Mouse (Mus musculus) hindbrain, embryonic 12.5 days (tissue): Measurements from ENCODE around the gene Gpr132. TPM values are rescaled to one million over a fixed set of nuclear protein-coding genes. Genes with fewer than 3 reads are reported as not detected.
"Not testable (repeated sequence)": the region's sequence is repeated elsewhere in the genome, so short reads cannot be mapped to it uniquely, and the experiment has no call there.

Experiments used
- ATAC-seq: fragments of 200-750 bp; cut with Nextera tagmentation; 2 replicates; pipeline ENCODE4 v1.8.0; 2017; ENCODE audit warnings: moderate TSS enrichment; ENCODE audit not compliant: low FRiP score
- H3K27ac ChIP-seq: fragments of 300-500 bp; sonication (generic); 2 replicates; pipeline ENCODE4 v1.5.1; 2016; ENCODE audit warnings: mild to moderate bottlenecking
- H3K27me3 ChIP-seq: fragments of 300-500 bp; sonication (generic); 2 replicates; pipeline ENCODE4 v1.6.1; 2016; ENCODE audit warnings: mild to moderate bottlenecking
- H3K36me3 ChIP-seq: fragments of 300-500 bp; sonication (generic); 2 replicates; pipeline ENCODE4 v1.6.1; 2016; ENCODE audit warnings: mild to moderate bottlenecking
- H3K4me1 ChIP-seq: fragments of 300-500 bp; sonication (generic); 2 replicates; pipeline ENCODE4 v1.6.1; 2016
- H3K4me2 ChIP-seq: fragments of 300-500 bp; sonication (generic); replicated peaks from 2 replicates; pipeline ENCODE4 v1.6.1; 2016; ENCODE audit warnings: mild to moderate bottlenecking
- H3K4me3 ChIP-seq: fragments of 300-500 bp; sonication (generic); 2 replicates; pipeline ENCODE4 v1.5.1; 2016; ENCODE audit warnings: mild to moderate bottlenecking
- H3K9ac ChIP-seq: fragments of 300-500 bp; sonication (generic); 2 replicates; pipeline ENCODE4 v1.6.1; 2016; ENCODE audit warnings: mild to moderate bottlenecking, moderate library complexity
- H3K9me3 ChIP-seq: fragments of 300-500 bp; sonication (generic); replicated peaks from 2 replicates; pipeline ENCODE4 v1.6.1; 2016; ENCODE audit warnings: mild to moderate bottlenecking
- WGBS: fragments of 180-500 bp; shearing (Covaris S2); methylation state at CpG from one replicate; pipeline ENCODE4 v1.1.7; 2016; 5-methylcytosine and 5-hydroxymethylcytosine counted together
- polyA plus RNA-seq: library from polyadenylated mRNA; unstranded; fragments of >200 nt; fragmentation: Nextera tagmentation; extraction: Ambion mirVana; gene quantifications from 2 replicates; pipeline ENCODE4 v1.2.1, GENCODE M21; 2016

Gene Gpr132
- polyA plus RNA-seq, 1 experiment from 2014 or later: not detected

DNA sequence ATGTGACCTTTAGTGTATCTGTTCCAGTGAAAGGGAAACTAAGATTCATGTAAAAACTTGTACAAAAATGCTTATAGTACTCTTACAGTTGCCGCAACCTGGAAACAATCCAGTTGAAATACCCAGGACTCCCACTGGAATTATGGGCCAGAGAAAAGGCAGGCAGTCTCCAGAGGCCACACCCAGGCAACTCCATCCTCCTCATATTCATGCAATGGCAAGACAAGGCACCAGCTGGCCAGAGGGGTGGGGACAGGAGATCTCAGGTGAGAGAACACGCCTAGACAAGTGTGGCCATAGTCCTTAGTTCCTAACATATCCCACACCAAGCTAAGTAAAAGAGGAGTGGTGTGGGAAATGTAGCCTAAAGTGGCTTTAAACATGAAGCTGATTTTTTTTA lies 45.4 kb downstream of the Gpr132 start:
- H3K9ac ChIP-seq: no peak overlapping the region
- H3K27ac ChIP-seq: no peak overlapping the region
- WGBS: 90% methylated on average over 2 of the region's 2 CpGs
- no peak overlapping the region for H3K4me2 ChIP-seq
- ATAC-seq: no peak
- H3K4me3 ChIP-seq: no peak overlapping the region
- peaks cover 72% of the 10 kb centered on the region for H3K36me3 ChIP-seq
- H3K9me3 ChIP-seq: no peaks in the 10 kb centered on the region
- no peaks in the 10 kb centered on the region for H3K27me3 ChIP-seq
- peaks cover 44% of the 10 kb centered on the region for H3K4me1 ChIP-seq

DNA sequence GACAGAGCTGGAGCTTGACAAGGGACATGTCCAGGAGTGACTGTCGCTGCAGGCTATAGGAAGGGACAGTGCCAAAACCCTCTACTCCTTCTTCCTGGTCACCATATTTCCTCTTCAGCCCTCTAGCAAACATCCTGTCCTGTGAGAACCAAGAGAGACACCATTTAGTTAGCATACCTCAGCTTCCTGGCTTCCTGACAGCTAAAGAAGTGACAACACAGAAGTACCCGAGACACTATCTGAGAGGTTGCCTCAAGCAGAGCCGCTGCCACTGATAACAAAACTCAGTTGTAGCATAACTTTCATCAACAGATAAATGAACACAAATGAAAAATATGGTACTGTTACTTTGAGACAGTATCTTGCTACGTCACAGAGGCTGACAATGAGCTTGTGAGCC lies 46.1 kb downstream of the Gpr132 start:
- ATAC-seq: no peak
- Histone ChIP-seq H3K9ac (no peak overlapping the region), H3K4me3 (no peak overlapping the region), H3K4me2 (no peak overlapping the region), H3K36me3 (peaks cover 69% of the 10 kb centered on the region), H3K4me1 (peaks cover 37% of the 10 kb centered on the region), H3K27ac (no peak overlapping the region), H3K9me3 (no peaks in the 10 kb centered on the region), H3K27me3 (no peaks in the 10 kb centered on the region)
- WGBS: 88% methylated on average over 4 of the region's 4 CpGs

DNA sequence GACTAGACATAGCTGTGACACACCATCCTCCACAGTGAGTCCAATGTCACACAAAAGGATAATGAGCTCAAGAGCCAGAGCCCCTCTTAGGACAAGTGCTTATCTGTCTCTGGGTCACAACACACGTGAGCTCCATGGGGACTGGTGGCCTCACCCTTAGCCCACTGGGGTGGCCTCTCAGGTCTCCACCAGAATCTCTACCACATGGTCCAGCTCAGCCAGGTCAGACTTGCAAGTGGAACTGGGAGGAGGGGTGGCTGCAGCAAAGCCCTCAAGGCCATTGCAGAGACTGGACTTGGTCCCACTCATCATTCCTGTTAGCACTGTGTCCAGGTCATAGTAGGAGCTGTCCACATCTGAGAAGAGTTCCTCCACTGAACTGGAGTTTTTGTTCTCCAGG lies 46.8 kb downstream of the Gpr132 start:
- Histone ChIP-seq H3K9me3 (no peaks in the 10 kb centered on the region), H3K9ac (no peak overlapping the region), H3K27ac (no peak overlapping the region), H3K4me1 (peaks cover 29% of the 10 kb centered on the region), H3K36me3 (peaks cover 65% of the 10 kb centered on the region), H3K4me2 (no peak overlapping the region), H3K27me3 (no peaks in the 10 kb centered on the region), H3K4me3 (no peak overlapping the region)
- WGBS: 69% methylated on average over 1 of the region's 1 CpGs
- ATAC-seq: no peak

DNA sequence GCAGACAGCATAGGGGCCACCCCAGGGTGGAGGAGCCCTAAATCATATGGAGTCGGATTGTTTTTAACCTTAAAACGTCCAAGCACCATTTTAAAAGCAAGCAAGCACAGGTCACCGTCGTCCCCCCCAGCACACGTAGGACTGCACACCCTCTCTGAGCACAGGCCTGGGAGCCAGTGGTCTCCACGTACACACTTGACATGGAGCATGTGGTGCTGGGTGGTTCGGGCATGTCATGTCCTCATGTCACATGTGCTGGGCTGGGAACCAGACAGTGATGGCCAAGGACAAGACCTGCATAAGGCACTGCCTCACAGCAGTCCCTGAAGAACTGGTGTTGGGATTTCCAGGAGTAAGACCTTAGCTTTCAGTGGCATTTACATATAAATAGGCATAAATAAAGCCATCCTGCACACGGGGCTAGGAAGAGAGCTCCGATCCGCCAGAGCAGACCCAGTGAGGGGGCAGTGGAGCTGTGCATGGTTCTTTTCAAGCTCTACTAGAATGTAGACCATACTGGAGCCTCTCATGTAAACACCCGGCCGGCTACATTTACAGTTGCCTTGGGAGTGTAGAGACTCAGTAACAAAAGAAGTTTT lies 47.5 kb downstream of the Gpr132 start:
- H3K4me1 ChIP-seq: peaks cover 24% of the 10 kb centered on the region
- WGBS: 80% methylated on average over 12 of the region's 12 CpGs
- H3K4me2 ChIP-seq: no peak overlapping the region
- no peak for ATAC-seq
- H3K4me3 ChIP-seq: no peak overlapping the region
- no peaks in the 10 kb centered on the region for H3K9me3 ChIP-seq
- no peak overlapping the region for H3K9ac ChIP-seq
- H3K27ac ChIP-seq: no peak overlapping the region
- no peaks in the 10 kb centered on the region for H3K27me3 ChIP-seq
- H3K36me3 ChIP-seq: peaks cover 71% of the 10 kb centered on the region

DNA sequence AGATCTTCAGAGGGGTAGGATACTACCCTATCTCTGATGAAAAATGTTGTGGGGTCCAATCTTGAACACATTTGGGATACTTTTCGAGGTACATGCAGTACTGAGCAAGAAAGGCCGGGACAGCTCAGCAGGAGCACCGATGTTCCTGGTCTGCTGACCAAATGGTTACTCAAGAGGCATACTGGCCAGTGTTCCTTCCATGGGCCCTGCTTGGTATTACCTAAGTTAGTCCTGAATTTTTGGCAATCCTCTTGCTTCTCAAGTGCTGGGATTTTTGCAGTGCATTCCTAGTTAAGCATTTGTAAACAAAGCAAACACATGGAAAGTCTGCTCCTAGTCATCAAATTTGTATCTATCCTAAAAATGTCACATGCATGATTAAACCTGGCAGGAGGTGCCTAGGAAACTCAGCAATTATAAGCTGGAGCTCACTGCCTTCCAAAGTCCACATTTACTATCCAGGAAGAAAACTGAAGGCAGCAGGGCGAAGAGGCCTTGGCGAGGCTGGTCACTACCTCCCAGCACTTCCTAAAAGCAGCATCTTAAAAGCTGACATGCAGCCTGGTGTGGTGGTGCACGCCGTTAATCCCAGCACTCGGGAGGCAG lies 48.9 kb downstream of the Gpr132 start:
- Histone ChIP-seq H3K4me2 (no peak overlapping the region), H3K27me3 (no peaks in the 10 kb centered on the region), H3K9ac (no peak overlapping the region), H3K36me3 (peaks cover 68% of the 10 kb centered on the region), H3K27ac (no peak overlapping the region), H3K9me3 (no peaks in the 10 kb centered on the region), H3K4me3 (no peak overlapping the region), H3K4me1 (peaks cover 14% of the 10 kb centered on the region)
- no peak for ATAC-seq
- WGBS: 91% methylated on average over 8 of the region's 8 CpGs

DNA sequence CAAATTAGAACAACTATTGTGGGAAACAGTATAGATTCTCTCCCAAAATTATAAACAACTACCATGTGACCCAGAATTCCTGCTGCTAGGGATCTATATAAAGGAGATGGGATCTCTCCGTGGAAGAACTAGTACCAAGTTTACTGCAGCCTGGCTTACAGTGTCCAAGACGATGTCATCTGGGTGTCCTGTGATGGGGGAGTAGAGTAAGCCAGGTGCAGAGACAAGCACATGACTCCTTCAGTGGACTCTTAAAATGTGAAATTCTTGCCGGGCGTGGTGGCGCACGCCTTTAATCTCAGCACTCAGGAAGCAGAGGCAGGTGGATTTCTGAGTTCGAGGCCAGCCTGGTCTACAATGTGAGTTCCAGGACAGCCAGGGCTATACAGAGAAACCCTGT lies 51.2 kb downstream of the Gpr132 start:
- 84% methylated on average over 7 of the region's 7 CpGs for WGBS
- H3K9me3 ChIP-seq, H3K4me3 ChIP-seq, H3K27me3 ChIP-seq, H3K27ac ChIP-seq, ATAC-seq, H3K4me2 ChIP-seq, H3K4me1 ChIP-seq, H3K9ac ChIP-seq: not testable (repeated sequence)
- H3K36me3 ChIP-seq: peaks cover 76% of the 10 kb centered on the region

DNA sequence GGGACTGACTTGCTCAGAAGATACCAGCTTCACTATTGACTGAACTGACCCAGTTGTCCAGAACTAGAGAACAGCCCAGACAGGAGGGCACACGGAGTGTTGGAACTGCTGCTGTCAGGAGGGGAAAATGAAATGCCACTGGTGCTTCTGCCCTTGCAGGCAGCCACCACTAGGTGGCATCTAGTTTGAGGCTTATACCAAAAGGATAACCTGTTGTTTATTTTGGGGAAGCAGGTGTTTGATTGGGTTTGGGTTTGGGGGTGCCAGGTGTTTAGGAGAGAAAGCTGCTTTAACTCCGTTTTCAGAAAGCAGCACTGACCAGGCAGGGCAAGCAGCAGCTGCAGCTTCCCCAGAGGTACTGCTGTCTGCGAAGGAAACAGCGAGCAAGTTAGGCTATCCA lies 51.7 kb downstream of the Gpr132 start:
- H3K4me2 ChIP-seq: no peak overlapping the region
- peaks cover 70% of the 10 kb centered on the region for H3K36me3 ChIP-seq
- ATAC-seq: no peak
- no peak overlapping the region for H3K27ac ChIP-seq
- H3K4me1 ChIP-seq: no peaks in the 10 kb centered on the region
- no peak overlapping the region for H3K9ac ChIP-seq
- 57% methylated on average over 4 of the region's 4 CpGs for WGBS
- H3K9me3 ChIP-seq: no peaks in the 10 kb centered on the region
- no peak overlapping the region for H3K4me3 ChIP-seq
- no peaks in the 10 kb centered on the region for H3K27me3 ChIP-seq

DNA sequence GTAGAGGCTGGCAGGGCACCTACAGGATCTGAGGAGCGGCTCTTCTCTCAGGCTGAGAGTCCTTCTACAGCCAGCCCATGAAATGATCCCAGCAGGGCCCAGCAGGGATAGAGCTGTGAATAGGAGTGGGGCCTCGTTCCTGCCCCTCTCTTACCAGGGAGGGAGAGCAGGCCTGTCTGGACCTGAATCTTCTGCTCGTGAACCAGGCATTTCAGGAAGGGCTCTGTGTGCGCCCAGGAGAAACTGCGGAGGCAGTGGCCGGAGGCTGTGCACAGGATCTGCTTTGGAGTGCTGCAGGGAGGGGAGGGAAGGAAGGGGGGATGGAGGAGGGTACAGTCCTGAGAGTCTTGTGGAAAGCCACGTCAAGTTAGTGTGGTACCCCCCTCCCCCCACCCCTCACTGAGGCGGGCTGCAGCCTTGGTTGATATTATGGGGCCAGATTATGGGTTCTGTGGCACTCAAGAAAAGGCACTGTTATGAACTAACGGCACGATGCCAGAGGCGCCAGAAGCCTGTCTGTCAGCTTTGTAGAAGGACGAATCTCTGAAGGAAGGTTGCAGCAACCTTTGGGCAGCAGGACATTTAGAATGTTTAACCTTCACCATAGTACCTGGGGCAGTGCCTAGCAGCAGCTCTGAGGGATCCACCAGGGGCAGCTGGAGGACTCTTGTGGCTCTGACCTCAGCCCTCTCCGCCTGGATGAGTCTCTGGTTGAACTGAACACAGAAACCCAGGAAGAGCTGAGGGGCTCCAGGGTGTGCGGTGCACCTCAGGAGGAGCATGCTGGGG lies 53.2 kb downstream of the Gpr132 start:
- H3K27ac ChIP-seq: no peak overlapping the region
- H3K4me3 ChIP-seq: no peak overlapping the region
- peaks cover 6% of the 10 kb centered on the region for H3K4me1 ChIP-seq
- no peak overlapping the region for H3K9ac ChIP-seq
- H3K4me2 ChIP-seq: no peak overlapping the region
- no peaks in the 10 kb centered on the region for H3K9me3 ChIP-seq
- WGBS: 80% methylated on average over 14 of the region's 14 CpGs
- H3K27me3 ChIP-seq: peaks cover 2% of the 10 kb centered on the region; the same call in 1 of the 2 replicates
- H3K36me3 ChIP-seq: peaks cover 58% of the 10 kb centered on the region
- ATAC-seq: no peak

DNA sequence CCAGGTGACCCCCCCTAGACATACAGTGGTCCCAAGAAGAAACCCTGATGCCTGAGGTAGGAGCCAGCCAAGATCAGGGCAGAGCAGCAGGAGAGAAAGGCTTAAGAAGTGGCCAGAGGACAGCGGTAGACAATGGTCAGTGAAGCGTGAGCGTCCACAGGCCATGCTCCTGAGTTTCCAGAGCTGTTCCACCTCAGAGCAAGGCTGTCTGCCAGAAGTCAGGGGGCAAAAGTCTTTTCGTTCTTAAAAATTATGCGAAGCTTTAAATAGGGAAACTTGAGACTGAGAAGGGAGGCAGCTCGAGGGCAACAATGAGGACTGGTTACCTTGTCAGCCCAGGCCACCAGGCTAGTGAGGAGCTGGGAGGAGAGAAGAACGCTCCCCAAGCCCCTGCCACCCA lies 54.7 kb downstream of the Gpr132 start:
- Histone ChIP-seq H3K27ac (no peak overlapping the region), H3K4me3 (no peak overlapping the region)
- WGBS: 75% methylated on average over 7 of the region's 7 CpGs

DNA sequence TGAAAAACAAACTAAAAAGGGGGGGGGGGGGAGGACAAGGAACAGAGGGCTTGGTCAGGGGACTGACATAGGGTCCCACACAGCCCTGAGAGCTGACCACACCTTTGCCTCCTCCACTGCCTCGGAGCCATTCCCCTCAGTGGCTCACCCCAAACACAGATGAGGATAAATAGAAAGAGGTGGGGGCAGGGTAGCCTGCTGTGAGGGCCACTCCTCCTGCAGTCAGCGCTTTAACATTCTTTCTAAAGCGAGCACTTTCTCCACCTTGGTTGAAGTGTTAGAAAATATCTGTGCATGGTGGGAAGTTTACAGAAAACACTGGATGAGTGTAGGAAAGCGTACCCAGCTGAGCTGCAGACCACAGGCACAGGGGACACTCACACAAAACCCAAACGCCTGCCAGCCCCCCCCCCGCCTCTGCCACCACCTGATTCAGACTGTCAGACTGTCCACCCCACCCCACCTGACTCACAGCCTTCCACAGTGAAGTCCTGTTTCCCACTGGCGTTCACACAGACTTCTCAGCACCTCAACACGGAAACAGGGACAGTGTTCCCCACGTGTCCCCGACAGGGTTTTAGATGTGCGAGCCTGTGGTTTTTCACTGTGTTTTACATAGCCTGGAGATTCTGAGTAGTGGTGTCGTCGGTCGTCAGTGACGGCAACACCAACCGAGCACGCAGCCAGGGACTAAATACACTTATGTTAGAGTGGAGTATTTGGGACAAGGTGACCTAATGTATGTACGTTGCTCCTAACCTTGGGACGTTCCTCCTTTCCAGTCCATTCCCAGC lies 57.7 kb downstream of the Gpr132 start:
- peaks cover 19% of the 10 kb centered on the region; the same call in 1 of the 2 replicates for H3K27me3 ChIP-seq
- WGBS: 67% methylated on average over 19 of the region's 19 CpGs
- peak overlapping the region; percentile 72; the same call in 1 of the 2 replicates for H3K4me3 ChIP-seq
- no peak for ATAC-seq
- peak overlapping the region; percentile 41; the same call in 1 of the 2 replicates for H3K9ac ChIP-seq
- no peak overlapping the region for H3K27ac ChIP-seq
- H3K9me3 ChIP-seq: no peaks in the 10 kb centered on the region
- peaks cover 22% of the 10 kb centered on the region for H3K4me1 ChIP-seq
- peaks cover 25% of the 10 kb centered on the region for H3K36me3 ChIP-seq
- peak overlapping the region; percentile 99 for H3K4me2 ChIP-seq

More for the DNA sequence above, 54.7 kb downstream of the Gpr132 start:
- H3K9ac ChIP-seq: no peak overlapping the region
- H3K4me2 ChIP-seq: no peak overlapping the region
- ATAC-seq: no peak
- no peaks in the 10 kb centered on the region for H3K9me3 ChIP-seq
- H3K36me3 ChIP-seq: peaks cover 43% of the 10 kb centered on the region
- H3K27me3 ChIP-seq: peaks cover 2% of the 10 kb centered on the region; the same call in 1 of the 2 replicates
- peaks cover 15% of the 10 kb centered on the region for H3K4me1 ChIP-seq

DNA sequence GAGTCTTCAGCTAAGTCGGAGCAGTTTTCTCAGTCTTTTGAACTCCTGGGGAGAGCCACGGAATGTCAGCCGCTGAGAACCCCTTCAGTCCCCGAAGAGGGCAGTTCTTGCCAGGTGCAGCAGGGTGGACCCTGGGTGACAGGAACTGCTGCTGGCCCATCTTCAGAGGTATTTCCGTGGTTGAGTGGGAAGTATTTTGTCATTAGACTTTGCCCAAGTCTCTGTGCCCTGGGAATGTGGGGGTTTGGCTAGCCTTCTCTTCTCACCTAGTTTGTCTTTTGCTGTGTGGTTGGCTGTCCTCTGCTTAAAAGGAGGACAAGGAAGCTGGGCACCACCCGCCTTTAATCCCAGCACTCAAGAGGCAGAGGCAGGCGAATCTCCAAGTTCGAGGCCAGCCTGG lies 58.4 kb downstream of the Gpr132 start:
- no peaks in the 10 kb centered on the region for H3K9me3 ChIP-seq
- H3K9ac ChIP-seq: peak overlapping the region; percentile 80
- H3K27me3 ChIP-seq: peaks cover 19% of the 10 kb centered on the region; the same call in 1 of the 2 replicates
- H3K4me1 ChIP-seq: peaks cover 22% of the 10 kb centered on the region
- 21% methylated on average over 8 of the region's 8 CpGs for WGBS
- peak overlapping the region; percentile 72 for H3K4me3 ChIP-seq
- H3K36me3 ChIP-seq: peaks cover 22% of the 10 kb centered on the region
- H3K4me2 ChIP-seq: peak overlapping the region; percentile 99
- no peak overlapping the region for H3K27ac ChIP-seq
- no peak for ATAC-seq
